In the genomic region with DNA sequence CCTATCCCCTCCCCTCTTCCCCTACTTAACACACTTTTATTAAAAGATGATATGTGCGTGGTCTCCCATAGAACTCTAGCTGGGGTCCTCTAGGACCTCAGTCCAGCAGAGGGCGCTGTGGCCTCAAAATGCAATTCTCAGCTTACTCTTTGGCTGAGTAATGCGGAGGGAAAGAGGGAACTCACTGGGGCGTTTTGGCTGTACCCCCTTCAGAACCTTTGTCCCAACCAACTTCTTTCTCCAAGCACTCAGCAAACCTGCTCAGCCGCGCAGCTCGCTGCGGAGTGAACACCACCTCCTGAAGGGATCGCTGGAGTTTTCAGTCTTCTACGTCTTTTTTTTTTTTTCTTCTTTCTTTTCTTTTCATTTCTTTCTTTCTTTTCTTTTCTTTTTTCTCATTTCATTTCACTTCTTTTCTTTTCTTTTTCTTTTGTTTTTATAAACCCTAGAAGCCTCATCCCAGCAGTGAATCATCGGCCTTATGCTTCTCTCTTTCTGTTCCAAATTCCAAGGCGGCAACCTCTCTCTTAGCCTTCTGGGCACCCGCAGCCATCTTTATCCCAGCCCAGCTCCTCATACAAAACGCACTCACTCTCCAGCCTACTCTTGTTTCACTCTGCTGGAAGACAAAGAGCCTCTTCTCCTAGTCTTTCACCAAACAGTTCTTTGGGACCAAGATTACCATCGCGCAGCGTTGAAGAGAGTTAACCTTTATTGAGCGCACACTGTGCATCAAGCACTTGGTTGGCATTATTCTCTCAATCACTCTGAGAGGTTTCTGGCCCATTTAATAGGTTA, we compare ENCODE assay signal across 8 mouse cellular contexts. TPM values are rescaled to one million over a fixed set of nuclear protein-coding genes. Genes with fewer than 3 reads are reported as not detected.
DNase-seq lines count a peak whose midpoint lies in the region; ATAC-seq and TF ChIP-seq lines count a peak whose summit lies in the region.

No protein-coding gene starts in this region.

- H3K27me3 ChIP-seq in ES-Bruce4 (ENCODE audit: control insufficient read depth, insufficient read depth, low read length, poor library complexity, severe bottlenecking), result no peaks in the 10 kb centered on the region
- no peaks in the 10 kb centered on the region for H3K27me3 ChIP-seq in forebrain, embryonic 12.5 days
- no peaks in the 10 kb centered on the region for H3K27me3 ChIP-seq in heart, postnatal 0 days (ENCODE audit: control insufficient read depth, insufficient read depth, low read length)
- H3K27me3 ChIP-seq in neural tube, embryonic 14.5 days (ENCODE audit: control insufficient read depth, insufficient read depth, low read length), result no peaks in the 10 kb centered on the region

- TF ChIP-seq POLR2A in ES-Bruce4 (IDR thresholded peaks at IDR 0.05; ENCODE audit: insufficient read depth, low read length), result no peak

- 3% methylated on average over 18 of the region's 18 CpGs for WGBS in forebrain, embryonic 12.5 days
- WGBS in heart, postnatal 0 days, result 15% methylated on average over 18 of the region's 18 CpGs
- WGBS in neural tube, embryonic 14.5 days, result 5% methylated on average over 18 of the region's 18 CpGs

- peak overlapping the region; percentile 41 for H3K9ac ChIP-seq in ES-Bruce4 (ENCODE audit: low read depth, poor library complexity, severe bottlenecking)
- peak overlapping the region; percentile 54; the same call in 1 of the 2 replicates for H3K9ac ChIP-seq in forebrain, embryonic 12.5 days
- peak overlapping the region; percentile 62 for H3K9ac ChIP-seq in heart, postnatal 0 days (replicated peaks; ENCODE audit: low read depth, low read length)
- H3K9ac ChIP-seq in neural tube, embryonic 14.5 days (replicated peaks; ENCODE audit: low read depth, low read length), result peak overlapping the region; percentile 32; the same call in 1 of the 2 replicates

- TF ChIP-seq EP300 in ES-Bruce4 (IDR thresholded peaks at IDR 0.05; ENCODE audit: insufficient read depth, low read depth, low read length), result no peak
- no peak for TF ChIP-seq EP300 in heart, postnatal 0 days (IDR thresholded peaks at IDR 0.05; ENCODE audit: low read depth)

- no peaks in the 10 kb centered on the region for H3K36me3 ChIP-seq in ES-Bruce4 (ENCODE audit: control insufficient read depth, insufficient read depth, low read length, poor library complexity, severe bottlenecking)
- H3K36me3 ChIP-seq in forebrain, embryonic 12.5 days (replicated peaks), result no peaks in the 10 kb centered on the region
- no peaks in the 10 kb centered on the region for H3K36me3 ChIP-seq in heart, postnatal 0 days (replicated peaks; ENCODE audit: control insufficient read depth, insufficient read depth, low read length)
- no peaks in the 10 kb centered on the region for H3K36me3 ChIP-seq in neural tube, embryonic 14.5 days (ENCODE audit: control insufficient read depth, insufficient read depth, low read length)

- peaks cover 2% of the 10 kb centered on the region for H3K4me1 ChIP-seq in ES-Bruce4 (ENCODE audit: control insufficient read depth, insufficient read depth, low read length)
- peaks cover 13% of the 10 kb centered on the region for H3K4me1 ChIP-seq in forebrain, embryonic 12.5 days
- H3K4me1 ChIP-seq in heart, postnatal 0 days (ENCODE audit: control insufficient read depth, insufficient read depth), result no peaks in the 10 kb centered on the region
- no peaks in the 10 kb centered on the region for H3K4me1 ChIP-seq in neural tube, embryonic 14.5 days (ENCODE audit: control insufficient read depth, insufficient read depth, low read length)

- peak; percentile 89 for DNase-seq in c-Kit-positive CD71-negative TER-119-negative erythroid progenitor cells, embryonic 14.5 days (ENCODE audit: low read depth)
- DNase-seq in heart, postnatal 0 days (ENCODE audit: low spot score), result peak; percentile 83
- peak; percentile 95 to 97 for DNase-seq in kidney, postnatal 4 days
- peak; percentile 79 to 82 for DNase-seq in lung, adult 18-20 months
- DNase-seq in testis, postnatal 10 days (ENCODE audit: low spot score), result peak; percentile 96

- peak; percentile 68; the same call in 1 of the 2 replicates for ATAC-seq in forebrain, embryonic 12.5 days (ENCODE audit: low FRiP score)
- ATAC-seq in heart, postnatal 0 days (ENCODE audit: insufficient read depth, low read depth), result peak; percentile 72
- no peak for ATAC-seq in neural tube, embryonic 14.5 days (ENCODE audit: low read depth)

- H3K4me2 ChIP-seq in forebrain, embryonic 12.5 days, result peak overlapping the region; percentile 61
- H3K4me2 ChIP-seq in heart, postnatal 0 days (ENCODE audit: low read depth, low read length), result peak overlapping the region; percentile 90
- peak overlapping the region; percentile 53 for H3K4me2 ChIP-seq in neural tube, embryonic 14.5 days (ENCODE audit: low read depth, low read length)

- peak overlapping the region; percentile 70; the same call in 1 of the 2 replicates for H3K27ac ChIP-seq in ES-Bruce4 (ENCODE audit: insufficient read depth, low read length)
- peak overlapping the region; percentile 27; the same call in 1 of the 2 replicates for H3K27ac ChIP-seq in forebrain, embryonic 12.5 days
- no peak overlapping the region for H3K27ac ChIP-seq in heart, postnatal 0 days (ENCODE audit: low read depth)
- no peak overlapping the region for H3K27ac ChIP-seq in neural tube, embryonic 14.5 days (ENCODE audit: low read depth, low read length)

- H3K9me3 ChIP-seq in ES-Bruce4 (replicated peaks; ENCODE audit: control insufficient read depth, insufficient read depth, low read length, poor library complexity, severe bottlenecking), result no peaks in the 10 kb centered on the region
- no peaks in the 10 kb centered on the region for H3K9me3 ChIP-seq in forebrain, embryonic 12.5 days
- no peaks in the 10 kb centered on the region for H3K9me3 ChIP-seq in heart, postnatal 0 days (replicated peaks; ENCODE audit: control insufficient read depth, low read length)
- no peaks in the 10 kb centered on the region for H3K9me3 ChIP-seq in neural tube, embryonic 14.5 days (ENCODE audit: control insufficient read depth, low read length)

- TF ChIP-seq CTCF in ES-Bruce4 (IDR thresholded peaks at IDR 0.05; ENCODE audit: low read depth, low read length), result peak; percentile 83
- TF ChIP-seq CTCF in heart, postnatal 0 days (IDR thresholded peaks at IDR 0.05; ENCODE audit: low read depth), result peak; percentile 93

- H3K4me3 ChIP-seq in ES-Bruce4 (ENCODE audit: low read depth, low read length), result peak overlapping the region; percentile 59
- peak overlapping the region; percentile 31 for H3K4me3 ChIP-seq in forebrain, embryonic 12.5 days (replicated peaks)
- peak overlapping the region; percentile 58 for H3K4me3 ChIP-seq in heart, postnatal 0 days (ENCODE audit: low read depth, low read length)
- peak overlapping the region; percentile 27 for H3K4me3 ChIP-seq in neural tube, embryonic 14.5 days (ENCODE audit: low read depth, low read length)

RNA-seq across cellular contexts. Expression of a gene that starts 6.2 kb away (rescaled TPM):
- 3.8 and 5.3 TPM in 2 replicates for polyA plus RNA-seq in ES-Bruce4 (2011; ENCODE audit: insufficient read depth, insufficient read length, low read depth, missing spikeins)
- polyA plus RNA-seq in forebrain, embryonic 12.5 days (2016; fragmentation: Nextera tagmentation; extraction: Ambion mirVana), result 11.7 and 12.5 TPM in 2 replicates
- total RNA-seq in heart, postnatal 0 days (2014; rRNA removed; ENCODE audit: low replicate concordance), result 7.9 TPM in 1 of 2 replicates, not detected in the other
- polyA plus RNA-seq in heart, postnatal 0 days (2015; fragmentation: Nextera tagmentation; extraction: Ambion mirVana), result 9.2 and 12.0 TPM in 2 replicates
- 6.6 and 6.9 TPM in 2 replicates for polyA plus RNA-seq in neural tube, embryonic 14.5 days (2014; fragmentation: Nextera tagmentation; extraction: Ambion mirVana)

RNA-seq across cellular contexts. Expression of a gene that starts 16.9 kb away (rescaled TPM):
- 75.8 and 89.1 TPM in 2 replicates for polyA plus RNA-seq in ES-Bruce4 (2011; ENCODE audit: insufficient read depth, insufficient read length, low read depth, missing spikeins)
- 66.6 and 67.9 TPM in 2 replicates for polyA plus RNA-seq in forebrain, embryonic 12.5 days (2016; fragmentation: Nextera tagmentation; extraction: Ambion mirVana)
- 13.5 and 40.8 TPM in 2 replicates for total RNA-seq in heart, postnatal 0 days (2014; rRNA removed; ENCODE audit: low replicate concordance)
- 23.2 and 25.8 TPM in 2 replicates for polyA plus RNA-seq in heart, postnatal 0 days (2015; fragmentation: Nextera tagmentation; extraction: Ambion mirVana)
- polyA plus RNA-seq in neural tube, embryonic 14.5 days (2014; fragmentation: Nextera tagmentation; extraction: Ambion mirVana), result 57.8 and 83.7 TPM in 2 replicates

RNA-seq across cellular contexts. Expression of a gene that starts 31.1 kb away (rescaled TPM):
- polyA plus RNA-seq in ES-Bruce4 (2011; ENCODE audit: insufficient read depth, insufficient read length, low read depth, missing spikeins), result 30.3 and 36.1 TPM in 2 replicates
- polyA plus RNA-seq in forebrain, embryonic 12.5 days (2016; fragmentation: Nextera tagmentation; extraction: Ambion mirVana), result 42.2 and 42.3 TPM in 2 replicates
- 38.1 and 47.1 TPM in 2 replicates for total RNA-seq in heart, postnatal 0 days (2014; rRNA removed; ENCODE audit: low replicate concordance)
- polyA plus RNA-seq in heart, postnatal 0 days (2015; fragmentation: Nextera tagmentation; extraction: Ambion mirVana), result 6.5 and 7.0 TPM in 2 replicates
- polyA plus RNA-seq in neural tube, embryonic 14.5 days (2014; fragmentation: Nextera tagmentation; extraction: Ambion mirVana), result 6.5 and 10.5 TPM in 2 replicates

Comparison
In these comparisons a context has a peak if more than half of its experiments do, and no peak if none do; other contexts are left out.
1. H3K27ac ChIP-seq: peak in ES-Bruce4 (single experiment) and forebrain, embryonic 12.5 days (single experiment); none in heart, postnatal 0 days (single experiment) and neural tube, embryonic 14.5 days (single experiment).
2. Peak in every context shown above with its lines, with median percentiles within 50 percentile points of each other: H3K4me3 ChIP-seq, H3K9ac ChIP-seq, DNase-seq and H3K4me2 ChIP-seq.